Mouse (Mus musculus) frontal cortex, postnatal 14 days (tissue): ENCODE measurements around the gene Hoxd3.

Source experiments
- DNase-seq, 2 experiments: peaks; one replicate each; pipeline ENCODE4 v3.0.0; 2022; ENCODE audit warnings: low spot score in 2 of 2

Hoxd3 gene

GRCm38 (mm10) chr2:74741252-74741978 is 29.7 kb downstream of the Hoxd3 start:
- no peak for DNase-seq

DNA sequence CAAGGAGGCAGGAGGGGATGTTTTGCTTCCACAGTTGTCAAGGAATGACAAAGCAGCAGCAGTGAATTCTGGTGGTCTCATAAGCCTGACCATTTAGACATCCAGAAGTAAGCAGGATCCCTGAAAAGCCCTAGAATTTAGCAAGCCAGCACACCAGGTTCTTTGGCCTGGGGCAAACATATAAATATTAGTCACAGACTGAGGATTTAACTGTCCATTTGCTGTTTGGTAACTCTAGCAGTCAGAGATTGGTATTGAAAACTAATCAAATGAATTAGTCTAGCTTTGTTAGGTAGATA is 30.2 kb downstream of the Hoxd3 start:
- no peak for DNase-seq

GRCm38 (mm10) chr2:74745540-74746297 is 34.0 kb downstream of the Hoxd3 start:
- DNase-seq: no peak

DNA sequence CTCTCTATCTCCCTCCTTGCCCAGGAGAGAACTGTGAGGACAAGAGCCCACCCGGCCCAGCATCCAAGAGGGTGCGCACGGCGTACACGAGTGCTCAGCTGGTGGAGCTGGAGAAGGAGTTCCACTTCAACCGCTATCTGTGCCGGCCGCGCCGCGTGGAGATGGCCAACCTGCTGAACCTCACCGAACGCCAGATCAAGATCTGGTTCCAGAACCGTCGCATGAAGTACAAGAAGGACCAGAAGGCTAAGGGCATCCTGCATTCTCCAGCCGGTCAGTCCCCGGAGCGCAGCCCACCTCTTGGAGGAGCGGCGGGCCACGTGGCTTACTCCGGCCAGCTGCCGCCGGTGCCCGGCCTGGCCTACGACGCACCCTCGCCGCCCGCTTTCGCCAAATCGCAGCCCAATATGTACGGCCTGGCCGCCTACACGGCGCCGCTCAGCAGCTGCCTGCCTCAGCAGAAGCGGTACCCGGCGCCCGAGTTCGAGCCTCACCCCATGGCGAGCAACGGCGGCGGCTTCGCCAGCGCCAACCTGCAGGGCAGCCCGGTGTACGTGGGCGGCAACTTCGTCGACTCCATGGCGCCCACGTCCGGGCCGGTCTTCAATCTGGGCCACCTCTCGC is 34.7 kb downstream of the Hoxd3 start:
- no peak for DNase-seq

DNA sequence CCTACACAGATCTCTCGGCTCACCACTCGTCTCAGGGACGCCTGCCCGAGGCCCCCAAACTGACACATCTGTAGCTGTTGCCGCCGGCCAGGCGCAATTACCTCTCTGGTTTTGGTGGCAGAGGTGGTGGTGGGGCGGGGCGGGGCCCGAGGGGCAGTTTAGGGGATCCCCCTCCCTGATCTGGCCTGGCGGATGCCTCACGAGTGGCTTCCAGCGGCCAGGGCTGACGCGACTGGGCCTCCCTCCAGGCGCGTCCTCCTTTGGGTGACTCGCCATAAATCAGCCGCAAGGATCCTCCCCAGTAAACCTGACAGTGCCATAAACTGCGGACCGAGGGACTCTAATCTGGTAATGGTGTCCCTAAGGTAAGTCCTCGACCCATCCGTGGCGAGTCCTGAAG is 35.3 kb downstream of the Hoxd3 start:
- no peak for DNase-seq

DNA sequence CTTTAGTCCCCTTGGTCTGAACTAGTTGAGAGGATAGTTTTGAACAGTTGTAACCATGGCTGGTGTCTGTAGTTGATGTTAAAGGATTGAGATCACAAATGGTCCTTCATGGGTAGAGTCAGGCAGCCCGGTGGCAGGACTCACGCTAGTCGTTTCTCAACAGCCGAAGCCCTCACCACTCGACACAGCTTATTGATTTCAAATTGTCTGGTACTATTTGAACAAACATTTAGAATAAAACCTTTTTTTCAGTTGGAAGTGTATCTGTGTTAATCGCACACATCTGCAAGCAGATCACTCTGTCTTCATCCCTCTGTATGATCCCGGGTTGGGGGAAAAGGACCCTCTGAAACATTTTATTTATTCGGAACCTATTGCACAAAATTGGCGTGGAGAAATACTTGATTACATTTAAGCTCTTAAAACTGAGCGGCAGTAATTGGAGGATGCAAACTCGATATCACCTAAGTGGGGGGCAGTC is 36.0 kb downstream of the Hoxd3 start:
- DNase-seq: no peak

DNA sequence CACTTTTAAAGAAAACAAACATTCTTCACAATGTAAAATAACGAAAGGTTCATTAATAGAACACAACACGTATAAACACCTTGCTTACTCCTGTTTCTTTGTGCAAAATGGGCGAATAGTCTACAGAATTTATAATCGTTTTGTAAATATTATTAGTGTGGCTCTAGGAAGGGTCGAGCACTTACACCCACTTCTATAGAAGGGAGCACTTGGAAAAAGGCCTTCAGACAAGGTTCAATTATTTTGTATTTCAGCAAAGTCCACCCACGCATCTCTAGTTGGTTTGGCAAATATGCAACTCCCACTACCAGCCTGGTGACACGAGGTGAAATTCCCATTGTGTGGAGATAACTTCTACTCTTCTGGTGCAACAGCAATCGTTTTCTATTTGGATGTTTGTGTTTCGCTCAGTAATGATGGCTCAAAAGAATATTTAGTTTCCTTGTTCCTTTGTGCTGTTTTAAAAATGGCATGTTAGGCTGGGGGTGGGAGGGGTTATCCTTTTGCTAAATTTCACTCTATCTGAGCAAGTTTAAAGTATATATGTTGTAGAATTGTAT is 36.8 kb downstream of the Hoxd3 start:
- no peak for DNase-seq

DNA sequence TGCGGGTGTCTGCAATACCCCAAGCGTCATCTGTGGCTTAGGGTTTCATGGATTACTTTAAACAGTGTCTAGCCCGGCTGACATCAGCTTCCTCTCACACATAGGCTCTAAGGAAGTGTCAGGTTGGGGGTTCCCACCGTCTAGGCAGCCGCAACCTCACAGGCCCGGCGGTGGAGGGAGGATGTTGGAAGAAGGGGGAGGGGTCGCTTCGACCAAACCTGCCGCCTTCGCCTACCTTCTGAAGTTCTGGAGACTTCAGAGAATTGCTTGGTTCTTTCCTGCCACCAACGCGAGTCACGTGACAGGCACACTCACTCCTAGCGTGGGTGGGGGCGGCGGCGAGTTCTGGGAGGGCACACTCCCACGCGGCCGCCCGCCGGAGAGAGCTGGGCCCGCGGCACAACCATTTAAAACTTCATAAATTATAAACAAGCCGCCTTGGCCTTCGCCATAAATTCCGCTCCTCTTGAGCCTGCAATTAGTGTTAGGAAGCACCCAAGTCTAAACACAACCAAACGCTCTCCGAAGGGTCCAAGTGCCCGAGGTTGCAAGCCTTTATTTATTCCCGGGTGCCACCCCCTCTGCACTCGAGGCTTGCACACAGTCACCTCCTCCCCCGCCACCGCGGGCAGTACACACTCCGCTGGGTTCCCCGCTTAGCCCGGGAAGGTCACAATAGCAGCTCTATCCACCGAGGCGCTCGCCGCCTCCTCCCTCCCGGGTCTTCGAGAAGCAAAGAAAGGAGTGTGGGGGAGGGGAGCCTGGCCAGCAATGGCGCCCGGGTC is 37.8 kb downstream of the Hoxd3 start:
- no peak for DNase-seq

GRCm38 (mm10) chr2:74750731-74751250 is 39.1 kb downstream of the Hoxd3 start:
- DNase-seq: no peak

DNA sequence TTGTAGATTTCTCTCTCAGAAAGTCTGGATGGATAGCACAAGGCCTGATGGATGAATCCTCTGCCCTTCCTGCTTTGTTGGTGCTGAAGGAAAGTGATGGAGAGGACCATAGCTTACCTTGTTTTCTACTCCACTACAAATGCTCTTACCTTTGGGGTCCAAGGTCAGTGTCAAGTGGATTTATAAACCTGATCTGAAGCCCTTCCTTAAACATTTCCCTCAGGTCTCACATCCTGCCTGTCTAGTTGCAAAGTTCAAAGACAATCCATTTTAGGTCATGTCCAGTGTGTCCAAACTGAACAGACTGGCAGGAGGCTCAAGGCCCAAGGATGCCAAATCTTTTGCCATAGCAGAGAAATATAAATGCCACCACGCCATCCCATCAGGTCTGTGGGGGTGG is 40.1 kb downstream of the Hoxd3 start:
- no peak for DNase-seq

DNA sequence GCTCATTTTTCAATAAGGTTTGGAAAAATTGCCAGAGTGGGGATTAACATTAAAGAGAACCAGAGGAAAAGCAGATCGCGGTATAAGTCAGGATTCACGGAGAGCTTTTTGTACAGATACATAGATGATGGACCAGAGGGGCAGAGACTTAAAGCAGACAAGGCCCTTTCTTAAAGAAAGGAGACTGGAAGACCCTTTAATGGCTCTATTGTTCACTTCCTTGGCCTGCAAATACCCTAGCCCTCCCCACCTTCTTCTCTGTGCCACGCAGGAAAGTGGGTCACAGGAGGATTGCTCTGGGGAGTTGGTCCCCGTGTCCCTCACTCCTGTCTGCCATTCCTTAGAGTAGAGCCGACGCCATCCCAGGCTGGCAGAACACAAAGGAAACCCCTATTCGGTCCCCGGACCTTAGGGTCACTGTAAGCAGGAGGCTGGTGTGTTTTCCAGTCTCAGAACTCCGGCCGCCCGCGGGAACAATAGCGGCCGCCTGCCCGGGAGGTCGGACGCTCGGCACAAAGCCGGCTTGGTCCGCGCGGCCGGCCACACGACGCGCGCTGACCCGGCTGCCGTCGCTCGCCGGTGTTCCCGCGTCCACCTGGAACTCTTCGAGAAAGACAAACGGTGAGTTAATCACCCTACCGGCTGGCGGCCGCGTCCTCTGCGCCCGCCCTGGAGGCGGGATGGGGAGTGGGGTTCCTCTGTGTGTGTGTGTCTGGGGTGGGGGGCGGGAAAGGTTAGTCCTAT is 40.9 kb downstream of the Hoxd3 start:
- no peak for DNase-seq

- DNase-seq: no peak
Observed at GRCm38 (mm10) chr2:74753175-74753523, 41.4 kb downstream of the Hoxd3 start.

- DNase-seq: no peak
Observed at GRCm38 (mm10) chr2:74753711-74754110, 42.0 kb downstream of the Hoxd3 start.

DNA sequence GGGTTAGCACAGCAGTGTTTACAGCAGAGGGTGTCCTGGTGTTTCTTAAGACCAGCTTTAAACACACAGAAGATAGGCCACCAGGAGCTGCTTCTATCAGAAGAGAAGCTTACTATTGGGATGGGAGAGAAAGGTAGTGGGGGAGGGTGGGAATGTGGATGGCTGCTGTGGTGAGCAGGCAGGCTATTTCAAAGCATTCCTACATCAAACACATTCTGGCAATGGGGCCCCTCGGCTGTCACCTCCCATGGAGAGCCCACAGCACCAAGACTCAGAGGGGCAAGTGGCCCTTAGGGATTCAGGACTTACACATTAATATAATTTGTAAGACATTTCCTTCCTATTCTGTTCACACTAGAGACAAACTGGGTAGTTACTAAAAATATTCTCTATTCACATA is 48.4 kb downstream of the Hoxd3 start:
- DNase-seq: no peak

- DNase-seq: no peak
Observed at GRCm38 (mm10) chr2:74761941-74762340, 50.2 kb downstream of the Hoxd3 start.

DNA sequence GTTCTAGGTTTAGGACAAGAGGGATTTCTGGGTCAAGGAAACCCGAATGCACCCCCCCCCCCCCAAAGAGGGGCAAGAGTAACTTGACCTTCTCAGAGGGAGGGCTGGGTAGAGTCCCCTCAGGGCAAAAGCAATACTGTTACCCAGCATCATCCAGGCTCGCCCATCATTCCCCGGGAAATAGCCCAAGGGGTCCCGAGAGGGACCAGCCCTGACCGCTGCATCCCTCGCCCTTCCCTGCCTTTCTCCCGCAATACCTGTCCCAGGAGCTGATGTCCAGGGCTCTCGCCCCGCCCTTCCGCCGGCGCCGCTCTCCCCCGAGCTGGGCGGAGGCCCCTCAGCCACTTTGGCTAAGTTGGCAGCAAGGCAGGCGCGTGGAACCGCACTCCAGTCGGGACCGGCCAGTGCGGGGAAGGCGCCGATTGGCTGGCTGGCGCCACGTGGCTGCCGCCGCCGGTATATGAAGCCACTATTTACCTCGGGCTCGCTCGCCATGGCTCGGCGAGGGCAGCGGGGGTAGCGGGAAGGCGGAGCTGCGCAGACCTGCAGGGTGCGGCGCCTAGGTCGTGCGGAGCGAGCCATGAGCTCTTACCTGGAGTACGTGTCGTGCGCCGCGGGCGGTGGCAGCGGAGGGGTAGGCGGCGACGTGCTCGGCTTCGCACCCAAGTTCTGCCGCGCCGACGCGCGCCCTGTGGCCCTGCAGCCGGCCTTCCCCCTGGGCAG is 51.0 kb downstream of the Hoxd3 start, which contains the start of gene Hoxd1:
Hoxd1 (plus strand) TSS at position 459 of the 723 bp plus-strand sequence.
- no peak for DNase-seq

DNA sequence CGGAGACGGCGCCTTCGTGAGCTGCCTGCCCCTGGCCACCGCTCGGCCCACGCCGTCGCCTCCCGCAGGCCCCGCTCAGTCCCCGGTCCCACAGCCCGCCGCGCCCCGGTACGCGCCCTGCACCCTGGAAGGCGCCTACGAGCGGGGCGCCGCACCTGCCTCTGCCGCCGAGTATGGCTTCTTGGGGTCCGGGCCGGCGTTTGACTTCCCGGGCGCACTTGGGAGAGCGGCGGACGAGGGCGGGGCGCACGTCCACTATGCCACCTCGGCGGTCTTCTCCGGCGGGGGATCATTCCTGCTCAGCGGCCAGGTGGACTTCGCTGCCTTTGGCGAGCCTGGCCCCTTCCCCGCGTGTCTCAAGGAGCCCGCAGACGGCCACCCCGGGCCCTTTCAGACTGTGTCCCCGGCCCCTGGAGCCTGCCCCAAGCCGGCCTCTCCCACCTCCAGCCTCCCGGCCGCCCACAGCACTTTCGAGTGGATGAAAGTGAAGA is 51.6 kb downstream of the Hoxd3 start:
- no peak for DNase-seq

DNA sequence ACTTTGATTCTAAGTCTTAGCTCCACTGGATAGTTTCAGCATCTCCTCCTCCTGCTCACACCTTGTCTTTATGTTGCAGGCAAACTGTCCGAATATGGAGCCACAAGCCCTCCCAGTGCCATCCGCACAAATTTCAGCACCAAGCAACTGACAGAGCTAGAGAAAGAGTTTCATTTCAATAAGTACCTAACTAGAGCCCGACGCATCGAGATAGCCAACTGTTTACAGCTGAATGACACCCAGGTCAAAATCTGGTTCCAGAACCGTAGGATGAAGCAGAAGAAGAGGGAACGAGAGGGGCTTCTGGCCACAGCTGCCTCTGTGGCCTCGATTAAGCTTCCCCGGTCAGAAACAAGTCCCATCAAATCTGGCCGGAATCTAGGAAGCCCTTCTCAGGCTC is 52.2 kb downstream of the Hoxd3 start:
- DNase-seq: no peak

DNA sequence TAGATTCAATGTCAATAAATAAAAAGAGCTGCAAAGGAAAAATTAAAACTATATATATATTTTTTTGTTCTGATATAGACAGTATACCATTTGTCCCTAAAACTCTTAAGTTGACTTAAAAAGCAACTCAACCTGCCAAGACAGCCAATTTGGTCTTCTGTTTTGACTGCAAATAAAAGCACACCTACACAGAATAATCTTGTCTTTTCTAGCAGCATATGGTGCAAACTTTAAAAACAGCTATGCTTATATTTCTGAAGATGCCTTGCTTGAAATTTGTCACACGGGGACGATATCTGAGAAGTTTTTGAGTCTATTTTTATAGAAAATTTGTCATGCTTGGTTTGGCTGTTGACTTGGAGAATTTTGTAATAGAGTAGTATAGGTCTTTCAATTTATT is 62.6 kb downstream of the Hoxd3 start:
- no peak for DNase-seq
